Mouse (Mus musculus): ENCODE measurements around the gene Gm973. TPM values are rescaled to one million over a fixed set of nuclear protein-coding genes. Genes with fewer than 3 reads are reported as not detected.

Gm973 gene
- total and polyA plus RNA-seq, 3 experiments = 0.23 TPM; not detected in 2

DNA sequence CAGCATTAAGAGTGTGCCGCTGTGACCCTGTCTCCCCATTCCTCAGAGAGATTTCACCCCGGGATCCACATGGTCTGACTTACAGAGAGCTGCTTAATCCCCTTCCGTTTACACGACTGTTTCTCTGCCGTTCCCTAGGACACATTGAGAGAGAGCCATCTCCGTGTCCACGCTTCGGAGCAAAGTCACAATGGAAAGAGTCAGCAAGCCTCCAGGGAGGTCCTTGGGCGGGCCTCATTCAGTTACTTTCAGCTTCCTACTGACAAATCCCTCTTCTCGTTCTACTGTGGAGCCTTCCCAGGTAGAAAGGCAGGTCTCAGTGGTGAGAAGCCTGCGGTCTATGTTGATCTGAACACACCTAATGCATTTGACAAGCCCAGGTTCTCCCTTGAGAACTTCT, 34.9 kb downstream of the Gm973 start:
- H3K4me3 ChIP-seq (ENCODE audit: control insufficient read depth in 1 of 2, insufficient read depth in 1 of 2, low read depth in 2 of 2, low read length in 2 of 2) = no peak overlapping the region
- H3K27ac ChIP-seq (ENCODE audit: control insufficient read depth, low read depth, low read length) = no peak overlapping the region
- peaks cover 0 to 9% of the 10 kb centered on the region in 2 experiments; a peak in 1 of 4 replicates for H3K4me1 ChIP-seq (ENCODE audit: control insufficient read depth in 1 of 2, insufficient read depth in 2 of 2, low read length in 2 of 2)
- peaks cover 0 to 6% of the 10 kb centered on the region in 2 experiments; a peak in 1 of 4 replicates for H3K36me3 ChIP-seq (ENCODE audit: control insufficient read depth in 1 of 2, insufficient read depth in 2 of 2, low read length in 2 of 2)
- H3K9ac ChIP-seq (ENCODE audit: control insufficient read depth, low read depth, low read length, poor library complexity, severe bottlenecking) = no peak overlapping the region
- no peaks in the 10 kb centered on the region for H3K9me3 ChIP-seq (replicated peaks; ENCODE audit: insufficient read depth, low read length)
- DNase-seq (ENCODE audit: low read depth, low spot score) = no peak
- no peaks in the 10 kb centered on the region for H3K79me2 ChIP-seq (ENCODE audit: control insufficient read depth, insufficient read depth, low read length, poor library complexity)
- no peak for TF ChIP-seq ETS1 (IDR thresholded peaks at IDR 0.05; ENCODE audit: low read depth, low read length)
- TF ChIP-seq MYC (IDR thresholded peaks at IDR 0.05; ENCODE audit: low read depth, low read length) = no peak
- no peak for TF ChIP-seq RAD21 (IDR thresholded peaks at IDR 0.05; ENCODE audit: low read depth, low read length)
- no peak for TF ChIP-seq SMC3 (IDR thresholded peaks at IDR 0.05; ENCODE audit: low read depth, low read length)
- TF ChIP-seq POLR2A (IDR thresholded peaks at IDR 0.05; ENCODE audit: control insufficient read depth in 1 of 2, insufficient read depth in 1 of 2, low read depth in 1 of 2, low read length in 2 of 2, poor library complexity in 1 of 2) = no peak
- TF ChIP-seq UBTF (IDR thresholded peaks at IDR 0.05; ENCODE audit: borderline replicate concordance, insufficient read depth, low read depth, low read length) = no peak
- TF ChIP-seq GABPA (IDR thresholded peaks at IDR 0.05; ENCODE audit: low read depth, low read length) = no peak
- TF ChIP-seq JUND (IDR thresholded peaks at IDR 0.05; ENCODE audit: low read depth, low read length) = no peak
- TF ChIP-seq CTCF (IDR thresholded peaks at IDR 0.05 in 2 of 3, conservative IDR thresholded peaks at IDR 0.05 in 1 of 3; ENCODE audit: control insufficient read depth in 1 of 3, insufficient read depth in 1 of 3, low read depth in 2 of 3, low read length in 3 of 3, poor library complexity in 1 of 3, severe bottlenecking in 1 of 3) = no peak
- TF ChIP-seq SIN3A (IDR thresholded peaks at IDR 0.05; ENCODE audit: low read length) = no peak
- TF ChIP-seq TCF12 (IDR thresholded peaks at IDR 0.05; ENCODE audit: low read depth, low read length) = no peak
- TF ChIP-seq ZC3H11A (IDR thresholded peaks at IDR 0.05; ENCODE audit: low read depth, low read length) = no peak
- no peak for TF ChIP-seq EP300 (IDR thresholded peaks at IDR 0.05; ENCODE audit: low read depth in 1 of 2, low read length in 2 of 2)
- TF ChIP-seq NRF1 (IDR thresholded peaks at IDR 0.05; ENCODE audit: insufficient read depth, low read depth, low read length, poor library complexity, severe bottlenecking) = no peak
- H3K27me3 ChIP-seq (ENCODE audit: control insufficient read depth in 1 of 2, insufficient read depth in 2 of 2, low read length in 2 of 2) = peaks cover 3 to 4% of the 10 kb centered on the region in 2 experiments

DNA sequence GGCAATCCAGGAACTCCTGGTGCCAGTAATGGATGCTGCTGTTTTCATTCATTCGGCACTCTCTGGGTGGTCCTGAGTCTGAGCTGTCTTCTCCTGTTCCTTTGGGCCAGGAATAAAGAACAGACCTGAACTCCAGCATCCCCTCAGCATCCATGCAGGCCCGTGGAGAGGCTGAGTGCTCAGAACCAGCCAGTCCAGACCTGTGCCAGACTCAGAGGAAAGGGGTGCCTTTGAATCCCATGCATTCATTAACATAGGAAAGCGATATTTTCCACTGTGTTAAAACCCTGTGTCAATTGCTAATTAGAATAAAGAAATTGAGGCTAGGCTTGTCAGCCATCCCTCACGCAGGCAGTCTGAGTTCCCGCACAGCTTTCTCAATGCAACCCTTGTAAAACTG, 37.6 kb downstream of the Gm973 start:
- H3K4me1 ChIP-seq (ENCODE audit: control insufficient read depth in 1 of 2, insufficient read depth in 2 of 2, low read length in 2 of 2) = peaks cover 0 to 9% of the 10 kb centered on the region in 2 experiments; a peak in 1 of 4 replicates
- H3K4me3 ChIP-seq (ENCODE audit: control insufficient read depth in 1 of 2, insufficient read depth in 1 of 2, low read depth in 2 of 2, low read length in 2 of 2) = no peak overlapping the region
- no peak overlapping the region for H3K27ac ChIP-seq (ENCODE audit: control insufficient read depth, low read depth, low read length)
- H3K9me3 ChIP-seq (replicated peaks; ENCODE audit: insufficient read depth, low read length) = no peaks in the 10 kb centered on the region
- H3K36me3 ChIP-seq (ENCODE audit: control insufficient read depth in 1 of 2, insufficient read depth in 2 of 2, low read length in 2 of 2) = peaks cover 0 to 6% of the 10 kb centered on the region in 2 experiments; a peak in 1 of 4 replicates
- peaks cover 0 to 6% of the 10 kb centered on the region in 2 experiments; a peak in 3 of 4 replicates for H3K27me3 ChIP-seq (ENCODE audit: control insufficient read depth in 1 of 2, insufficient read depth in 2 of 2, low read length in 2 of 2)
- no peak for DNase-seq (ENCODE audit: low read depth, low spot score)
- no peak overlapping the region for H3K9ac ChIP-seq (ENCODE audit: control insufficient read depth, low read depth, low read length, poor library complexity, severe bottlenecking)
- TF ChIP-seq TAL1 (IDR thresholded peaks at IDR 0.05; ENCODE audit: low read length) = no peak
- no peak for TF ChIP-seq CTCF (IDR thresholded peaks at IDR 0.05 in 2 of 3, conservative IDR thresholded peaks at IDR 0.05 in 1 of 3; ENCODE audit: control insufficient read depth in 1 of 3, insufficient read depth in 1 of 3, low read depth in 2 of 3, low read length in 3 of 3, poor library complexity in 1 of 3, severe bottlenecking in 1 of 3)
- no peak for TF ChIP-seq BHLHE40 (IDR thresholded peaks at IDR 0.05; ENCODE audit: borderline replicate concordance, low read depth, low read length)
- TF ChIP-seq JUND (IDR thresholded peaks at IDR 0.05; ENCODE audit: low read depth, low read length) = no peak
- TF ChIP-seq MAFK (IDR thresholded peaks at IDR 0.05; ENCODE audit: borderline replicate concordance, low read depth, low read length) = no peak
- TF ChIP-seq GABPA (IDR thresholded peaks at IDR 0.05; ENCODE audit: low read depth, low read length) = no peak
- H3K79me2 ChIP-seq (ENCODE audit: control insufficient read depth, insufficient read depth, low read length, poor library complexity) = no peaks in the 10 kb centered on the region

All from MEL (cell line).